Mouse (Mus musculus): ENCODE measurements around the gene Grb10.

DNA sequence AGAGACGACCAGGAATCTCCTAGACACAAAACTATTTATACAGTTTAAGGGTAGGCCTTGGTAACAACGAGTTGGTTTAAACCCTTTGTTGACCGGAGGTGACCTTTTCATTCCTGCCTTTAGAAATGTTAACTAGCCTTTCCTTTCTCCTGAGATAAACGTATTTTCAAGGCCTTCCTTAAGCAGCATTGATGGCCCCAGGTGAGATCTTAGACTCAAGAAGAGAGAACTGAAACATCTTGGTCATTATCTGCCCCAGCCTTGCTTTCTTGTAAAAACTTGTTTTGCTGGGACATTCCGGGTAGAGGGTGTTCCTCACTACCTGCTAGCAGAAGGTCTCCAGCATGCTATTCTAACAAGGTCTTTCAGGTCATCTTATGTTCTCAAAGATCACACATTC is 133.5 kb downstream of the Grb10 start:
- TF ChIP-seq POLR2A (IDR thresholded peaks at IDR 0.05; ENCODE audit: low read depth, low read length) (no peak), CTCF (conservative IDR thresholded peaks at IDR 0.05; ENCODE audit: insufficient read depth, insufficient read length, low read depth, low read length) (no peak)

Data from kidney, adult 2 months (tissue).